Mouse (Mus musculus) thymus, postnatal 0 days (tissue): Measurements from ENCODE around the gene Mnat1. TPM values are rescaled to one million over a fixed set of nuclear protein-coding genes. Genes with fewer than 3 reads are reported as not detected.
"Not testable (repeated sequence)": the region's sequence is repeated elsewhere in the genome, so short reads cannot be mapped to it uniquely, and the experiment has no call there.

Source experiments
- DNase-seq: peaks from one replicate; pipeline ENCODE4 v3.0.0-alpha.2; 2015; ENCODE audit warnings: low spot score
- polyA plus RNA-seq: library from polyadenylated mRNA; unstranded; fragments of >200 nt; fragmentation: Nextera tagmentation; extraction: Ambion mirVana; gene quantifications from 2 replicates; pipeline ENCODE4 v1.2.1, GENCODE M21; 2015

Gene Mnat1
- 37.2 and 37.5 TPM in 2 replicates for polyA plus RNA-seq

DNA sequence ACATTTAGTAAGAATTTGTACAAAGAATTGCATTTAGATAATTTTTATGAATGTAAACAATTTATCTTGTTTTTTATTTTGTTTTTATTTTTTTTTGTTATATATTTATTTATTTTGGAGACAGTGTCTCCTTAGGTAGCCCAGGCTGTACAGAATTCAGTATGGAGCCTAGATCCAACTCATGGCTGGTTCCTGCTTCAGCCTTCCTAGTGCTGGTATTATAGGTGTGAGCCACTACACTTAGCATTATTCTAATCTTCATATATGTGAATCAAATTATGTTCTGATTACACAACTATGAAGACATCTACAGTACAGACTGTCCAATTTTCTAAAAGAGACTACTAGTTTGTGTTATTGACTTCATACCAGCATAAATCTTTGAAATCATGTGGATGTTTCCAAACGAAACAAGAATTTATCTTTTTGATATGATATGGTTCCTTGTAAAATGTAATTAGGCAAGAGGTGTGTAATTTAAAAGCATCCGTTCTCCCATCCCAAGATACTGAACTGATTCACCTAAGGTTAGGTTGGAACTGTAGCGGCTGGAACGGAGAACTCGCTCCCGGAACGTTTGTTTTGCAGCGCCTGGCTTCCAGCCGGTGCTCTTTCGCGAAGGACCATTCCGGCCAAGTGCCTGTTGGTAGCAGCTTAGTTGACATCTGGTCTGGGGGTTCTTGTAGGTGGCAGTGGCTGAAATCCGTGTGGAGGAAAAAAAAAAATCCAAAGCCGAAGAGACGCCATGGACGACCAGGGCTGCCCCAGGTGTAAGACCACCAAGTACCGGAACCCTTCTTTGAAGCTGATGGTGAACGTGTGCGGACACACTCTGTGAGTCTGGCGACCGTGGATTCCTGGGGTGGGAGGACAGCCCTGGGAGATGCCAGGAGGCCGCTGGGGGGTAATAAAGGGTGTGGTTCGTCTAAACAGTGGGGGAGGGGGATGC, at the start of gene Mnat1:
Mnat1 (plus strand) TSS at position 625 of the 949 bp plus-strand sequence.
- DNase-seq: peak; percentile 79

DNA sequence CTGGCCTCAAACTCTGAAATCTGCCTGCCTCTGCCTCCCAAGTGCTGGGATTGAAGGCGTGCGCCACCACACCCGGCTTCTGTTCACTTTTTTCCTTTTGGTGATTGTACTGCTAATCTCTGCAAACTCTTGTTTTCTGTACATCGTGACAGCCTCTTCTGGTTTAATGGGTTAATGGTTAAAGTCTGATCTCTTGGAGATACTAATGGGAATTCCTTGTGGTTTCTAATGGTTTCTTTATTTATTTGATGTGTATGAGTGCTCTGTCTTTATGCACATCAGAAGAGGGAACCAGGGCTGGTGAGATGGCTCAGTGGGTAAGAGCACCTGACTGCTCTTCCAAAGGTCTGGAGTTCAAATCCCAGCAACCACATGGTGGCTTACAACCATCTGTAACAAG, 41.7 kb upstream of the Mnat1 start:
- not testable (repeated sequence) for DNase-seq

DNA sequence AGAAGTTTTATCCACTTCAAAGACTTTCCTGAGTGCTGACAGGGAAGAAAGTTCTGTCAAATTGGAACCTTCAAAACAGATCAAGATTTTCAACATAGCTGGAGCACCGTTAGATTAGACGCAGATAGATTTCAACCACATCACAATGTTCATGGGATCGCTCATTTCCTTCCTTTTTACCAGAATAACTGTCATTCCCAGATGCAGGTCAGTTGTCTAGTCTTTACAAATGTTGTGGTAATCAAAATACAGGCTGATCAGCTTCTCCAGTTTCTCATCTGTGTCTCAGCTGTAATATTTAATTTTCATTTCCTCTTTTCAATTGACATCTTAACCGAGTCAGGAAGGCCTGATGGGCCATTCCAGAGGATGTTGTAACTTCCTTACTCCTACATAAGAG, 39.7 kb upstream of the Mnat1 start:
- DNase-seq: no peak

DNA sequence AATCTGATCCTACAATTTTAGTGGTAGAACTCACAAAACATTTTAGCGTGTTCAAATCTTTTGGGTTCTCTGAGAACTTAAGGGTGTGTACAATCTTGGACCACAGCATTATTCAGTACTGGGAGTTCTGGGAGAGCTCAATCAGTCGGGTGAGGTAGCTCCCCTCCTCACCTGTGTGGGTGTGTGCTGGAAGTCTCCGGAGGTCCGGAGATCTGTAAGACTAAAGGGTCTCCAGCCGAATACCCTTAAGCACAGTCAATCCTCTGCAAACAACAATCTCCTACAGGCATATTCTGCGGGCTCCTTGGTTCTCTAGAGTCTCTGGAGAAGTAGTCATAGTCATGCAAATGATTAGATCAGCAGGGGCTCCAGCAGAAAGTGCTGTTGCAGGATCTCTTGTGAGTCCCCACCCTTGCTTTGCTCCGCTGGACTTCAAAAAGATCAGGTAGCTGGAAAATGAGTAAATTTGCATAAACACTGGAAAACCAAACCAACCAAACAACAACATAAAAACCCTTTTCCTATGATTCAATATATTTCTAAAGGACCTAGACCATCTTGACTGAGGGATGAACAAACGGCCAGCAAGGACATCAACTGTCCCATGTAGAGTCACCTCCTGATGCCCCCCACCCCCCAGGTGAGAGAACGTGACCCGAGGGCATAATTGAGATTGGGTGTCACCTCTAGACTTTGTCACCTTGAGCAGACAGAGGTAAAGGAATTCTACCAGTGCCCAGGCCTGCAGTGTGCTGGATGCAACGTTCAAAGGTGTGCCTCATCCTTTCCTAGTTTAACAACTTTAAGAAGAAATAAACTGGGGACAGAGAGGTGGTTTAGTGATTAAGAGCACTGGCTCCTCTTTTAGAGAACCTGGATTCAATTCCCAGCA, 37.5 kb upstream of the Mnat1 start:
- DNase-seq: no peak

DNA sequence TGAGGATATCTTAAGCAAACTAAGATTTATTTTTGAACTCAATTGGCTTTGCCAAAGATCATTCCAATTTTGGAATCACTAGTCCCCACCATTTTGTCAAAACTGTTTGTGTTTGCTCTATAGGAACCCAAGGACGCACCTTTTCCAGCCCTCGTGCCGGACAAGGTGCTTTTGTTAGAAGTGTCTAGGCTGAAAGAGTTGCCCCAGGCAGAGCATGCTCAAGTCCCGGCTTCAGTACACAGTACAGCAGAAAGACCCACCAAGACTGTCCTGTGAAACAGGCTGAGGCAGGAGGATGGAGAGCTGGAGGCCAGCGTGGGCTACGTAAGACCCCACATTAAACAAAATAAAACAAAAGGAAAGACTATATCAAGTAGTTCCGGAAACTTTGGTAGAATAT, 36.4 kb upstream of the Mnat1 start:
- no peak for DNase-seq

DNA sequence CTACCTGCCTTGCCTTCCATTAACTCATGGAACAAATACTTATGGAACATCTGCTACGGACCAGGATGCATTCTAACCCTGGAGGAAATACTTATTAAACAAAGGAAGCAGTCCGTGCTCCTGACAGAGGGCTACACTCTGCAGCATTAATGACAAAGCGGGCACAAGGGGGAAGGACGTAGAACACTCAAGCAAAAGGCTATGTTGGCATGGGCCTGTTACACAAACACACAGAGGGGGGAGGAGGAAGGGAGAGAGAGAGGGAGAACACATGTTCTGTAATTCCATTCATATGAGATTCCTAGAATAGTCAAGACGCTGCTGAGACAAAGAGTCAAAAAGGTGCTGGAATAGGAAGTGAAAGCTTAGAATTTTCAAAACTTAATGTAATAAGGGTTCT, 35.0 kb upstream of the Mnat1 start:
- DNase-seq: no peak

DNA sequence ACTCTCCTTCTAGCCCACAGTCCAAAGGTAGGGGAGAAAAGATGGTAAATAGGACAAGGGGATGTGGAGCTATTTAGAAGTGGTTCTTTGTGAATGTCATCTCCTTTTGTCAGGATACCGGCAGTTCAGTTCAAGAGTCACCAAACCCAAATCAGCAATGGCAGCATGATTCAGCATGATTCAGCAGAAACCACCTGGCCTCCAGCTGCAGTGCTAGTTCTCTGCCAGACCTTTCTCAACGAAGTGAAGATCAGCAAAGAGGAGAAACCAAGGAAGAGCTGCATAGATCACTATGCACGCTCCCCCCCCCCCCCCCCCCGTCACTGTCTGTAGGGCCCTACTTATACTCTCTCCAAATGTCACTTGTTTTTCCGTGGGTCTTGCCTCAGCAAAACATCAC, 34.6 kb upstream of the Mnat1 start:
- DNase-seq: peak; percentile 10

DNA sequence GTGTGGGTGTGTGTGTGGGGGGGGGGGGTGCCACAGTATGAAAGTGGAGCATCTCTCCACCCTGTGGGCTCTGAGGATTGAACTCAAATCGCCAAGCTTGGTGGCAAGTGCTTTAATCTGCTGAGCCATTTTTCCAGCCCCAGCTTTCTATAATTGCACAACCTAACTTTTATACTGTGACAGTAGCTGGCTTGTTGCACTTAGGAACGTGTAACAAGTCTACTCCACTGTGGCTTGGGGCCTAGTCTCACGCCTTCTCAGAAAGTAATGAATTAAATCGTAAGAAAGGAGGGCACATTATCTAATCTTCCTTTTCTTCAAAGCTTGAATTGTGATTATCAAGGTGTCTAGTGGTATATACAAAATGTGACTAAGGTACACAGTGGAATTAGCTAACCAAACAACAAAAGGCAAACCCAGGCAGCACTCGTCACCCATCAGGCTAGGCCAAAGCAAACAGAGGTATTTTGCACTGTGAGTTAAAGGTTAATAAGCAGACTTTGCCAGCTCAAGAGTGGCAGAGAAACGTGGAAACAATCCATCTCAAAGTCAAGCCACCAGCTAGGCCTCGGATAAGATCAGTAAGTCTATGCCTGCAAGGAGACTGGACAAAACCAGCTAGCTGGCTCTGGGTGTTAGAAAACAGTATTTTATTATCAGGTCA, 32.7 kb upstream of the Mnat1 start:
- DNase-seq: no peak

DNA sequence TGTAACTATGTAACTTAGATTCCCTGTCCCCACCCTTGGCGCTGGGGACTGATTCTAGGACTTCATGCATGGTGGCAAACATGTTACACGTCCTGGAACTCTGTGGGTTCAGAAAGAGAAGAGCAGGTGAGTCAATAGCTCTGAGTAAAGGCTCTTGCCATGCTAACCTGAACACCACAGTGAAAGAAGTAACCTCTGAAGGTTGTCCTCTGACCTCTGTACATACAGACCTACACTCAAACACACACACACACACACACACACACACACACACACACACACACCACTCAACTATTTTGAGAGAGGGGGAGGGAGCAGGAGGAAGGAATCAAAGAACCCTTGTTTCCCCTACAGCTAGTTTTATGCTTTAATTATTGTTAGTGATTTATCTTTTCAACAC, 29.3 kb upstream of the Mnat1 start:
- no peak for DNase-seq

DNA sequence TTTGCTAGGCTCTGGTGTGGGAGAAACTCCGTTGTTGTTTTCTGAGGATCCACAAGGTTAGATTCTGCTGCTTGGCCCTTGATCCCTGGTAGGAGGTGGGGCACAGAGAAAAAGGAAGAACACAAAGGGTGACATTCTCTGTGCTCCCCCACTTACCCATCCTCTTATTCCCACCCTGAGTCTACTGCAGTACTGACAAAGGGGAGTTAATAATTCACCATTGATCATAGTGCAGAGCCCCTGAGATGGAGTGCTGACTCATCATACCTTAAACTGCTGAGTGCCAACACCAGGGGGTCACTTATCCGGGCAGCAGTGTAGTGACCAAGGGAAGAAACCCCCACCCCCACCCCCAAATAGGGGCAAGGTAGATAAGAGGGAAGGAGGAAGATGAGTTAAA, 28.9 kb upstream of the Mnat1 start:
- no peak for DNase-seq

DNA sequence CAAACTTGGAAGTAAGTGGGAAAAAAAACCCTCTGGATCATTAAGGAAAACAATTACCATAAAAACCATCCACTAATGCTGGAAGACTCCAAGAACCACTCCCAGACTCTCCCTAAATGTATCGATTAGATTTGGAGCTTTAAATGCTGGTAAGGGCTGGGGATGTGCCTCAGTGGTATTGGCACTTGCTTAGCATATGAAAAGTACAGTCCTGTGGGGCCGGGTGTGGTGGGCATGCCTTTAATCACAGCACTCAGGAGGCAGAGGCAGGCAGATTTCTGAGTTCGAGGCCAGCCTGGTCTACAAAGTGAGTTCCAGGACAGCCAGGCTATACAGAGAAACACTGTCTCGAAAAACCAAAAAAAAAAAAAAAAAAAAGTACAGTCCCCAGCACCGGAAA, 27.3 kb upstream of the Mnat1 start:
- not testable (repeated sequence) for DNase-seq

DNA sequence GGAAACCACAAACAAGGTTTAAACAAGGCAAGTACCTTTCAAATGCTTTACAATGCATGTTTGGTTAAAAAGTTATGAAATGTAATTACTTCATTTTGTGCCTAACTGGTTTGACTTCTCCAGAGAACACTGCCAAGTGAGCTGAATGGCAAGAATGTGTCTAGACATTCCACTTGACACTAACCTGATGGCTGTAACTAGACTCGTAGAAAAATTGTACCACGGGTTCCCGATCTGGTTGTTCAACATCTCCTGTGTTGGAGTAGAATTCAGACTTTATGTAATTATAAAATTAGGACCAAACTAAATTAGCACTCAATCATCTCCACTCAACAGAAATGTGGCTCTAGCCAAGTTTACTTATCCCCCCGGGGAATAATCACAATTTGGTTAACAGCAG, 24.9 kb upstream of the Mnat1 start:
- no peak for DNase-seq

DNA sequence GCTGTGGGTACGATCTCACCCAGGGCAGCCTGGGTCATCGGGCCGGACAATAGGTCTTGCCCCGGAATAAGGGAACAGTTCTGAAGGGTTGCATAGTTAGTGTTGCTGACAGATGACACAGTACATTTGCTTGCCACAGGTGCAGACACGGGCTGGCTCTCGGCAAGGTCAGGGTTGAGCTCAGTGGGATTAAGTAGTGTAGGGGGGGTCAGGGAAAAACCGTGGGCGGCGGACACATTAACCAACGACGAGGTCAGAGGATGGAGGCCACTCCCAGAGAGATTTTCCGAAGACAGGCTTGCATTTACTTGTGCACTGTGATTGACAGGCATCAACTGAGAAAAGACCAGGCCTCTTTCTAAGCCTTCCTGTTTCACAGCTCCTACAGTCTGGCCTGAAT, 19.8 kb upstream of the Mnat1 start:
- no peak for DNase-seq

DNA sequence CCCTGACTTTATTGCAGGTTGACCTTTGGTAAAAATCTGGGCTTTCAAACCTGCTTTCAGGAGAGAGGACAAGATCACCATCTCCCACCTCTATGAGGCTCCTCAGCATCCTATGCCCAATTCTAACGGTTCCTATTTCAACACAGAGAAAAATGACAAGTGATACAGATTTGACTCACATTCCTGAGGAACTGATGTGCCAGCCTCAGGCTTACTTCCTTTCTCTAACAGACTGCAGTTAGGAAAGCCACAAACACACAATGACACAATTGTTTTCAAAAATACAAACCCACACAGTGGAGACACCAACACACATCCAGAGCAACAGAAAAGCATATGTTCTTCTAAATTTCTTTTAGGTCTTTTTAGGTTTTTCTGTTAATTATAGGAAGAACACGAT, 15.7 kb upstream of the Mnat1 start:
- DNase-seq: no peak

DNA sequence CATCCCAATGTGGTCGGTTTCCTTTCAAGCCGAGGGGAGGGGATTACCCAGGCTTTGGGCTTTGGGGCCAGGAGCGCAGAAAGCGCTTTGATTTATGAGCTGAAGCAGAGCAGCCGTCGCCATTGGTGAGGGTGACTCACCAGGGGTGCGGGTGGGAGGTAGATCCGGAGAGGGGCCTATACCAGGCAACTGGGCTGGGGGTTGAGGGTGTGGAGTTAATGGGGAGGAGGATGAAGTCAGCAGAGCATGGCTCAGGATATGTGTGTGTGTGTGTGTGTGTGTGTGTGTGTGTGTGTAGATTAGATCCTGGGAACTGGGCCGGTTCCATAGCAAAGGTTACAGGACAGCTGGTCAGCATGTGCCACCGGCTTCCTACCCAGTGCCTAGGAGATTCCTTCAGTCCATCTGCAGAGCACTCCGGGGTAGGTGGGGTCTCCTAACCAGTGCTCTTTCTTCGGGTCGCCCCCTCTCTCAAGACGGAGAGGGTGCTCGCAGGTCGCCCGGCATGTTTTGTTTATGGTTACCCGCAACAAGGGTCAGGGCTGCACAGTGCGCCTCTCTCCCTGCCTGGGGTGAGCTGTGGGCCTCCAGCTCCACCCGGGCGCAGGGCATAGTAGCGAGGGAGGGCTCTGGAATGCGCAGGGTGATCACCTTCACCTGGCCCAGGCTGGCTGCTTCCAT, 12.9 kb upstream of the Mnat1 start:
- DNase-seq: no peak

DNA sequence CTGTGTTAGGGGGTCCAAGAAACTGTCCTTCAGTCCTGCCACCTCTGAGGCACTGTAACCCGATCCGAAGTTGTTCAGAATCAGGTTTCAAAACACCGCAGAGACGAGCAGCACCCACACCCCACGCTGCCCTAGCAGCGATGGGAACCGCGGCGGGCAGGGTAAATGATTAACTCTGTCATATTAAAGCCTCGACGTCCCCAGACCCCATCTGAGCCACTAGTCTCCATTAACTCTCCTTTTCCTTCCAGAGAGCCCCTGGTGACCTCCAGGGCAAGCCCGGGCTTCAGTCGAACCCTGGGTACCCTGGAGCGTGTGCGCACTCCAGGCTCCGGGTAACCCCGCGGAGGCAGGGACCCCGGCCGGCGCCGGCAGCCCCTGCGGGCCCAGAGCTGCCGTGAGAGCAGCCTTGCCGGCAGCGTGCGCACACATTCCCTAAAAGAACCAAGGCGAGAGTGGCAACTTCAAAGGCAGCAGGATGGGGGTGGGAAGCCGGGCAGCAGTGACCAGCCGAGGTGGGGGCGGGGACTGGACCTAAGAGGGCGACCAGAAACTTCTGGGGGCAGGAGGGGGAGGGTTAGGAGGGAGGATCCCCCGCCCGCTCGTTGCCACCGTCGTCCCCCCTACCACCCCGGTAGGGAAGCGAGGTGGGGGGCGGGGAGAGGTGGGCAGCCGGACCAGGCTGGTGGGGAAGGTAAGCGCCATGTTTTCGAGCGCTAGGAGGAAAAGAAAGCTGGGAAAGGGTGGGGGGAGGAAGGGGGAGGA, 11.8 kb upstream of the Mnat1 start:
- peak; percentile 16 for DNase-seq

DNA sequence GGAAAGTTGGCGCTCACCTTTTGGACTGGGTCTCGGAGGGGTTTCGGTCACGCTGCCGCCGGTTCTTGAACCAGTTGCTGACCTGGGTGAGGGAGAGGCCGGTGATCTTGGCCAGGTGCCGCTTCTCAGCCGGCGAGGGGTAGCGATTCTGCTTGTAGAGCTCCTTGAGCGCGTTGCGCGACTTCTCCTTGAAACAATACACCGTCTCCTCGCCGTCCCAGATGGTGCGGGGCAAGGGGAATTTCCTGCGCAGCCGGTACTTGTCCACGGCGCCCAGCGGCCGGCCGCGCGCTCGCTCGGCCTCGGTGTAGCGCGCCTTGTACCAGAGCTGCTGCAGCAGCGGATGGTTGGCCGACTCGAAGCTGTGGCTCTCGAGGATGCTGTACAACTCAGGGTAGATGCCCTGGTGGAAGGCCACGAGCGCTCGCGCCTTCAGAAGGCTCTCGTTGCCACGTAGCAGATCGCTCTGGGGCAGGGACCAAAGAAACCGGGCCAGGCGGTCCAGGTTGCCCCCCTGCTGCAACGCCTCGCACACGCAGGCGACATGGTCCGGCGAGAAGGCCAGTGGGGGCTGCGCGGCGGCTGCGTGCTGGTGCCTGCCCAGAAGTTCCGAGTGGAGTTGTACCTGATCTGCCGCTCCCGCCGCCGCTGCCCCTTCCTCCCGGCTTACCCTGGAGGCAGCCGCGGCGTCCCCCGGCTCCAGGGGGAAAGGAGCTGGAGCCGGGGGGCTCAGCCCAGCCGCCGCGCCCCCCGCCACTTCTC, 11.0 kb upstream of the Mnat1 start:
- peak; percentile 7 for DNase-seq

DNA sequence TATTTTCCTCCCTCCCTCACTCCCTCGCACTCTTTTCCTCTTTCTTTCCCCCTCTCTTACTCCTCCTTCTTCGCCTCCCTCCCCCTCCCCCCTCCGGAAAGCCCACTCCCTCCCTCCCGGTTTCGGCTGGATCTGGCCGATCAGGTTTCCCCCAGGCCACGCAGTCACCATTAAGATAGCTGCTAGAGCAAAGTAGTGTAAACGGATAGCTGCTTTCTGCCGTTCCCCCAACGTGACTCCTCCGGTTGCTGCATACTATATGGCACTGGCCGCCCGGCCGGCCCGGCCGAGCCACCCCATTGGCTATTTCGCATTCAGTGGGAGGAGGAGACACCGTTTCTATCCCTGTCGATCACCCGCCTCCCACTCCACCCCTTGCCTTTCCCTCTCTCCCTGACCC, 10.3 kb upstream of the Mnat1 start, which contains the start of gene Six4:
Six4 (minus strand) TSS at position 261 of the 400 bp plus-strand sequence.
- no peak for DNase-seq

DNA sequence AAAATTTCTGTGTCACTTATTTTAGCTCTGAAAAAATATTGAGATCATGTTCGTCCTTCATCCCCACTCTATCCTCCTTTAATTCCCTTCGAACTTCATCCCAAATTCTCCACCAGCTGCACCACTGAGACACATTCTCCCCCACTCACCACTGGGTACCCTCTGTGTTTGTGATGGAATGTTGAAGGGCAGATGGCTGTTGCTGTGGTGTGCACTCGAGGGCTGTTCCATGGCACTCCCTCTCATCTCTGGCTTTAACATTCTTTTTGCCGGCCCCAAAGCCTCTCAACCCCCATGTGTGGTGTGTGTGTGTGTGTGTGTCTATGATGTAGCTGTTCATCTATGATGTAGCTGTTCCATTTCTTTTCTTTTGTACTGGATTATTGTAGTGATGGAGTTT, 1.7 kb downstream of the Mnat1 start:
- no peak for DNase-seq
